Comparison of ENCODE assay signal across 8 mouse cellular contexts in the genomic region with DNA sequence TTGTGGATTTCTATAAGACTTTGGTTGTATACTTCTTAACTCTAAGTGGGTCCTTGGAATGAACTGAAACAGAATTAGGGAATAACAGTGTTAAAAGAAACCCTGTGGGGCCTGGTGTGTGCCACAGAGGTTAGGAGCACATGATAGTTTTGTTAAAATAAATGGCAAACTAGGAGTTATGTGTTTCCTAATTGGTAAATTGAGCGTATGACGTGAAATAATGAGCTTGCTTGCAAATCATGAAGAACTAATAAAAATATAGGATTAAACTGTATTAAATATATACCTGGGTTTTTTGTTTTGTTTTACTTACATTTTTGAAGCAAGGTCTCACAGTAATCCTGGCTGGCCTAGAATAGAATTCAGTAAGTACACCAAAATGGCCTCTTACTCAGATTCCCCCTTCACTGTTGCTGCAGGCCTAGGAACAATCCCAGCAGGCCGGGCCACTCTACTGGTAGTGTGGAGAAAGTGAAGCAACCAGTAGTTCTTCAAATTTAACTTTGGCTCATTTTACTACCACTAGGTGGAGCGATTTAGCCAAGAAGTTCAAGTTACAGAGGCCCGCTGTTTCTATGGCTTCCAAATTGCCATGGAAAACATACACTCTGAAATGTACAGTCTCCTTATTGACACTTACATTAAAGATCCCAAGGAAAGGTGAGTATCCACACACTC. TPM values are rescaled to one million over a fixed set of nuclear protein-coding genes. Genes with fewer than 3 reads are reported as not detected.
DNase-seq lines count a peak whose midpoint lies in the region; ATAC-seq and TF ChIP-seq lines count a peak whose summit lies in the region.

No protein-coding gene starts in this region.

- no peak for TF ChIP-seq POLR2A in liver, adult 2 months (IDR thresholded peaks at IDR 0.05; ENCODE audit: extremely low read depth, insufficient read depth, low read length)

- peaks cover 44% of the 10 kb centered on the region for H3K36me3 ChIP-seq in intestine, embryonic 14.5 days (ENCODE audit: control insufficient read depth, insufficient read depth, low read length)
- no peaks in the 10 kb centered on the region; the same call in 1 of the 2 replicates for H3K36me3 ChIP-seq in liver, adult 2 months (ENCODE audit: control insufficient read depth, insufficient read depth, low read length)

- DNase-seq in urinary bladder, postnatal 25 days (ENCODE audit: low spot score) = peak; percentile 31
- DNase-seq in urinary bladder, adult 2 months (ENCODE audit: low spot score) = no peak
- peak; percentile 44 for DNase-seq in cerebellum, adult 8-10 months
- DNase-seq in forelimb bud, embryonic 11.5 days (ENCODE audit: low read depth, low spot score) = peak; percentile 93
- peak; percentile 65 for DNase-seq in intestine, embryonic 14.5 days (ENCODE audit: low spot score)
- DNase-seq in liver, adult 2 months (ENCODE audit: extremely low read depth, low read depth, low spot score) = peak; percentile 78
- peak; percentile 27 to 68 for DNase-seq in thymus, postnatal 10 days (ENCODE audit: low spot score in 2 of 2)

- peak overlapping the region; percentile 91 for H3K4me3 ChIP-seq in intestine, embryonic 14.5 days (ENCODE audit: low read depth, low read length)
- H3K4me3 ChIP-seq in liver, adult 2 months (ENCODE audit: insufficient read depth, low read depth, low read length) = no peak overlapping the region

- H3K27ac ChIP-seq in intestine, embryonic 14.5 days (ENCODE audit: low read depth) = peak overlapping the region; percentile 80
- no peak overlapping the region for H3K27ac ChIP-seq in liver, adult 2 months (replicated peaks; ENCODE audit: insufficient read depth, low read depth, low read length)

- H3K9me3 ChIP-seq in intestine, embryonic 14.5 days (ENCODE audit: control insufficient read depth, low read length) = no peaks in the 10 kb centered on the region

- H3K27me3 ChIP-seq in intestine, embryonic 14.5 days (replicated peaks; ENCODE audit: control insufficient read depth, insufficient read depth, low read length) = no peaks in the 10 kb centered on the region
- no peaks in the 10 kb centered on the region for H3K27me3 ChIP-seq in liver, adult 2 months (ENCODE audit: control insufficient read depth, insufficient read depth, low read length)

- WGBS in intestine, embryonic 14.5 days = 35% methylated on average over 5 of the region's 5 CpGs
- 32% methylated on average over 5 of the region's 5 CpGs for WGBS in liver, adult 2 months

- ATAC-seq in intestine, embryonic 14.5 days (replicated peaks; ENCODE audit: low FRiP score, low TSS enrichment, low read depth) = 0 out of 2 replicates have a peak, but pooled peaks have one; percentile 10
- ATAC-seq in monocyte, adult 5-6 weeks (replicated peaks; ENCODE audit: insufficient number of reproducible peaks, low FRiP score, low TSS enrichment, poor library complexity, severe bottlenecking) = peak; percentile 62

- peak overlapping the region; percentile 62 for H3K4me2 ChIP-seq in intestine, embryonic 14.5 days (ENCODE audit: low read length)

- no peaks in the 10 kb centered on the region for H3K79me2 ChIP-seq in liver, adult 2 months (ENCODE audit: control insufficient read depth, insufficient read depth, low read length)

- H3K4me1 ChIP-seq in intestine, embryonic 14.5 days (replicated peaks; ENCODE audit: control insufficient read depth, insufficient read depth, low read length) = peaks cover 22% of the 10 kb centered on the region
- peaks cover 9% of the 10 kb centered on the region for H3K4me1 ChIP-seq in liver, adult 2 months (ENCODE audit: control insufficient read depth, insufficient read depth, low read length)

- H3K9ac ChIP-seq in intestine, embryonic 14.5 days (ENCODE audit: low read length) = peak overlapping the region; percentile 83
- H3K9ac ChIP-seq in liver, adult 2 months (ENCODE audit: low read depth, low read length) = no peak overlapping the region

- peak; percentile 12; the same call in 1 of the 2 replicates for TF ChIP-seq CTCF in liver, adult 2 months (IDR thresholded peaks at IDR 0.05; ENCODE audit: low read depth, low read length)

RNA-seq across cellular contexts. Expression of a gene that starts 1.9 kb away (rescaled TPM):
- polyA plus RNA-seq in urinary bladder, adult 2 months (2012; rRNA removed) = 3.9 and 4.0 TPM in 2 replicates
- 160 and 162 TPM in 2 replicates for polyA plus RNA-seq in intestine, embryonic 14.5 days (2014; fragmentation: Nextera tagmentation; extraction: Ambion mirVana)
- total RNA-seq in liver, adult 2 months (2014; rRNA removed) = 2.8 and 3.8 TPM in 2 replicates
- 0.80 TPM in 2 replicates for polyA plus RNA-seq in liver, adult 2 months (2012; rRNA removed)
- 5.4 to 11.1 TPM (median 6.5 TPM) in 3 replicates for total RNA-seq in monocyte, adult 5-6 weeks (2017)

RNA-seq across cellular contexts. Expression of a gene that starts 28.4 kb away (rescaled TPM):
- 49.0 and 49.9 TPM in 2 replicates for polyA plus RNA-seq in urinary bladder, adult 2 months (2012; rRNA removed)
- 2.1 and 2.6 TPM in 2 replicates for polyA plus RNA-seq in intestine, embryonic 14.5 days (2014; fragmentation: Nextera tagmentation; extraction: Ambion mirVana)
- total RNA-seq in liver, adult 2 months (2014; rRNA removed) = 2.8 and 3.1 TPM in 2 replicates
- 4.3 and 5.3 TPM in 2 replicates for polyA plus RNA-seq in liver, adult 2 months (2012; rRNA removed)
- not detected in 3 replicates for total RNA-seq in monocyte, adult 5-6 weeks (2017)

RNA-seq across cellular contexts. Expression of a gene that starts 58.9 kb away (rescaled TPM):
- 12.3 and 13.1 TPM in 2 replicates for polyA plus RNA-seq in urinary bladder, adult 2 months (2012; rRNA removed)
- polyA plus RNA-seq in intestine, embryonic 14.5 days (2014; fragmentation: Nextera tagmentation; extraction: Ambion mirVana) = 12.5 and 15.2 TPM in 2 replicates
- 5.9 and 9.9 TPM in 2 replicates for total RNA-seq in liver, adult 2 months (2014; rRNA removed)
- polyA plus RNA-seq in liver, adult 2 months (2012; rRNA removed) = 2.8 and 3.5 TPM in 2 replicates
- 27.5 to 35.9 TPM (median 31.5 TPM) in 3 replicates for total RNA-seq in monocyte, adult 5-6 weeks (2017)

Comparison
In these comparisons a context has a peak if more than half of its experiments do, and no peak if none do; other contexts are left out.
1. RNA of a gene that starts 1.9 kb away (polyA plus RNA-seq): 160 to 162 TPM in intestine, embryonic 14.5 days; 3.9 to 4.0 TPM in urinary bladder, adult 2 months and 0.80 TPM in liver, adult 2 months; every median in the first group is over 10 times any median in the second.